Mouse (Mus musculus) brown adipose tissue, adult 24 weeks (tissue): Measurements from ENCODE around the gene Olfr76. TPM values are rescaled to one million over a fixed set of nuclear protein-coding genes. Genes with fewer than 3 reads are reported as not detected.
"Not testable (repeated sequence)": the region's sequence is repeated elsewhere in the genome, so short reads cannot be mapped to it uniquely, and the experiment has no call there.

Experiments
- H3K27ac ChIP-seq: fragments of 200-500 bp; replicated peaks from 2 replicates; pipeline ENCODE4 v1.5.1; 2012; ENCODE audit warnings: low read depth, mild to moderate bottlenecking, low read length
- H3K4me1 ChIP-seq: fragments of 200-500 bp; 2 replicates; pipeline ENCODE4 v1.6.1; 2012; ENCODE audit warnings: low read length, mixed read lengths; ENCODE audit not compliant: control insufficient read depth, insufficient read depth, insufficient read length
- H3K4me3 ChIP-seq: fragments of 200-500 bp; 2 replicates; pipeline ENCODE4 v1.5.1; 2012; ENCODE audit warnings: low read depth, mild to moderate bottlenecking, low read length, moderate library complexity; ENCODE audit not compliant: insufficient read depth
- polyA plus RNA-seq: library from polyadenylated mRNA; stranded (reverse); fragments of >200 nt; gene quantifications from 2 replicates; pipeline ENCODE4 v1.2.4, GENCODE M21; 2012; ENCODE audit not compliant: missing spikeins, insufficient read depth, insufficient read length

Gene Olfr76
- polyA plus RNA-seq: not detected in 2 replicates

GRCm38 (mm10) chr19:12123103-12123502 is at the start of gene Olfr76:
TSS of gene Olfr76 (minus strand) at chr19:12123203.
- Histone ChIP-seq H3K4me1 (no peaks in the 10 kb centered on the region), H3K27ac (no peak within 1 kb of the TSS), H3K4me3 (no peak within 1 kb of the TSS)

DNA sequence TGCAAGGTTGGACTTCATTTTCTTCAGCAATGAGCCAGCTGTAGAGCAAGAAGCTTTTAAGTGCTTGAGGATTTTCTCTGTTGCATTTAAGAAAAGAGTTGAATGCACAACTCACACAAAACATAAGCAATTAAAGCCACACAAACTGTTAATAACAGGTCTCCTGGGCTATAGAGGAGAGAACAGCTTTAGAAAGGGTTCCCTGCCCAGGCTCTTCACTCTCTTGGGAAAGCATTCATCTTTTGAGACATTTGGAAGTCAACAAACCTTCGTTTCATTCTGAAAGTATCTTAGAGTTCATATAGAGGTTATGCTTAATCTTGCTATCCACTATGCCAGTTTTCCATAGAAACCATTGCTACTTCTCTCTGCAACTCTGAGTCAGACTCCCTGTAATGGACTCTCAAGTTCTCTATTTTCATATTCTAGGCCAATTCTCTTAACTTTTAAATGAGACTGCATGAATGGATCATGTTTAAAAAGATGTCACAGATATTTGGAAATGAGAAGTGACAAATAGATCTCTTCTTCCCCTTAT is 47.1 kb upstream of the Olfr76 start, which contains the start of gene Olfr1555-ps1:
TSS of gene Olfr1555-ps1 (minus strand) at position 51 of the 538 bp plus-strand sequence.
- not testable (repeated sequence) for H3K4me1 ChIP-seq, H3K27ac ChIP-seq, H3K4me3 ChIP-seq

DNA sequence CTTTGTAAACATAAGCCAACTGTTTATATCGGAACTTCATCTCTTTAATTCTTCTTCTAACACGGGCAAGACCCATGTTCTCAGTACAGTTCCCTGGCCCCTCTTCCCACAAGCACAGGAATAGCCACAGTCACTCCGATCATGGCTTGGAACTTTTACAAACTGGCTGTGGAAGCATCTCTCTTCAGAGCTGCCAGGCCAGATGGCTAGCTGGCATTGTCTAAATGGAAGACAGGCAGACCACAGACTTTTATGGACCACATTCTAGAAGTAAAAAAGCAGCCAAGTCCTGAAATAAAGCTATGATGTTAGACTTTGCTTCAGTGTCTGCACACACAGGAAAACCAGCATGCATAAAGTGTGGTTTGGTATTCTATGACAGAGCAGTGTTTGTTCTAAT is 22.4 kb upstream of the Olfr76 start:
- no peaks in the 10 kb centered on the region for H3K4me1 ChIP-seq
- H3K27ac ChIP-seq: no peak overlapping the region
- H3K4me3 ChIP-seq: no peak overlapping the region

- Histone ChIP-seq H3K27ac (no peak overlapping the region), H3K4me1 (no peaks in the 10 kb centered on the region), H3K4me3 (no peak overlapping the region)
Observed at GRCm38 (mm10) chr19:12143356-12143755, 20.4 kb upstream of the Olfr76 start.

DNA sequence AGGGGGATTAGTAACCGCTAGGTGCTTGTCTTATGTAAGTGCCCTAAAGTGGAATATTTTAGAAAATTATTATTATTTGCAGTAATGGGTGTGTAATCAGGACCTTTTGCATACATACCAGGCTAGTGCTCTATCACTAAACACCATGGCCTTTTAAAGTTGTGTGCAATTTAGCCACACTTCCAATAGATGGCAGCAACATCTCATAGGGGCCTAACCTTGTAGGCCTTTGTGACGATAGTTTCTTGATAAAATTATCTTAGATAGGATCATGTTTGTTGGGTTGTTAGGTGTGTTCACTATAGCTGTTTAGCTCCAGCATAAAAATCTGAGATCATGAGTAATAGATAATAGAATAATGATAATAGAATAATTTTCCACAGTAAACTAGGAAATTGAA is 11.3 kb upstream of the Olfr76 start:
- H3K4me3 ChIP-seq: no peak overlapping the region
- no peak overlapping the region for H3K27ac ChIP-seq

DNA sequence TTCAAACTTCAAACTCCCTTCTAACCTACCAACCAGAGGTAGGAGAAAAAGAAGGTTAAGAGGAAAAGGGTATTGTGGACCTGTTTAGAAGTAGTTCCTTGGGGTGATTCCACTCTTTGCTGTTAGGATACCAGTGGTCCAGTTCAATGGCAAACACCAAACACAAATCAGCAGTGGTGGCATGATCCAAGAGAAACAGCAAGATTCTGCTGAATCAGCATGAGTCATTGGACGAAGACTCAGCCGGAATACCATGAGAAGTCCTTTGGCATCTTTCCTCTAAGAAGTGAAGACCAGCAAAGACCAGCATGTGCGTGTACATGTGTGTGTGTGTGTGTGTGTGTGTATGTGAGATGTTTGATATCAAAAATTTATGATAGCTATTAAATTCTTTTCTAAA is 6.5 kb downstream of the Olfr76 start:
- Histone ChIP-seq H3K27ac (no peak overlapping the region), H3K4me1 (no peaks in the 10 kb centered on the region), H3K4me3 (no peak overlapping the region)

More for the DNA sequence above, 11.3 kb upstream of the Olfr76 start:
- no peaks in the 10 kb centered on the region for H3K4me1 ChIP-seq

- Histone ChIP-seq H3K4me1 (no peaks in the 10 kb centered on the region), H3K4me3 (no peak within 1 kb of the TSS), H3K27ac (no peak within 1 kb of the TSS)
Observed at GRCm38 (mm10) chr19:12115797-12116196, 7.2 kb downstream of the Olfr76 start, which contains the start of gene Olfr1428. TSS of gene Olfr1428 (minus strand) at chr19:12115897.

GRCm38 (mm10) chr19:12113807-12114206 is 9.2 kb downstream of the Olfr76 start:
- Histone ChIP-seq H3K4me1 (no peaks in the 10 kb centered on the region), H3K27ac (no peak overlapping the region), H3K4me3 (no peak overlapping the region)

DNA sequence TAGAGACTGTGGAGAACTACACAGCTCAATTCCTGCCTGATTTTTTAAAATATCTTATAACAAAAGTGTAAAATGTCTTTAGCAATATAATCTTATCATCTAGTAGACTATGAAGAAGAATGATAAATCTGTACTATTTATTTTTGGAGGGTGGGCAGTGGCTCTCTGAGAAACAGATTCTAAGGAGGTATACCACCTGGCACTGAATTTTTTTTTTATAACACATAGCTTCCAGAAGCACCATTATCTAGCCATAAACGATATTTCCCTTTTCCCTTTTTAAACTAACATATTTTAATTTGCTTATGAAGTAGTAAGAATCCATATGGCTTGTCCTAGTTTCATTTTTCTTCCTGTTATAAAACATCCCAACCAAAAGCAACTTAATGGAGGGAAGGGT is 18.5 kb downstream of the Olfr76 start:
- Histone ChIP-seq H3K4me3 (no peak overlapping the region), H3K4me1 (no peaks in the 10 kb centered on the region), H3K27ac (no peak overlapping the region)

- Histone ChIP-seq H3K4me1 (no peaks in the 10 kb centered on the region), H3K27ac (no peak within 1 kb of the TSS), H3K4me3 (no peak within 1 kb of the TSS)
Observed at GRCm38 (mm10) chr19:12103234-12103633, 19.8 kb downstream of the Olfr76 start, which contains the start of gene Olfr1427. TSS of gene Olfr1427 (minus strand) at chr19:12103334.

DNA sequence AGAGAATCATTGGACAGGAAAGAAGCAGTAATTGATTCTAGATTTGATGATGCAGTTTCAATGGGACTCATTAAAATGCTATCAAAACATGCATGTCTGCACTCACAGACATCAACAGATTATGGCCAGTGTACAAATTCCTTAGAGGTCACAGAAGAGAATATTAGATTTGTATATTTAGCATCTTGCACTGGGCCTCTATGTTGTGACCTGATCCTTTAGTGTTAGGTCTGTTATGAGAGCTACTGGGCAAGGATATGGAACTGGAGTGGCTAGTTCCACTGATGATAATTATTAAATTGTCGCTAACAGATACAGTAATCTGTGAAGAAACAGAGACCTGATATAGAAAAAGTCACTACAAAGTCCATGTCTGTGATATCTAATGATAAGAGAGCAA is 31.1 kb downstream of the Olfr76 start, which contains the start of gene Olfr1426:
TSS of gene Olfr1426 (minus strand) at position 101 of the 400 bp plus-strand sequence.
- H3K4me1 ChIP-seq: no peaks in the 10 kb centered on the region
- H3K4me3 ChIP-seq: no peak within 1 kb of the TSS

GRCm38 (mm10) chr19:12077631-12078030 is 45.4 kb downstream of the Olfr76 start, which contains the start of gene Olfr1425:
TSS of gene Olfr1425 (minus strand) at chr19:12077731.
- H3K4me3 ChIP-seq, H3K4me1 ChIP-seq, H3K27ac ChIP-seq: not testable (repeated sequence)

More for the DNA sequence above, 31.1 kb downstream of the Olfr76 start, which contains the start of gene Olfr1426:
- no peak within 1 kb of the TSS for H3K27ac ChIP-seq

- H3K4me3 ChIP-seq, H3K4me1 ChIP-seq, H3K27ac ChIP-seq: not testable (repeated sequence)
Observed at GRCm38 (mm10) chr19:12069546-12069945, 53.5 kb downstream of the Olfr76 start.
